Mouse (Mus musculus): Measurements from ENCODE around the gene Esp18. TPM values are rescaled to one million over a fixed set of nuclear protein-coding genes. Genes with fewer than 3 reads are reported as not detected.

The Esp18 gene
- not detected for polyA plus RNA-seq (2017; shearing (Covaris generic))

GRCm38 (mm10) chr17:39406059-39406458, at the start of gene Esp18:
Gene Esp18 (plus strand): TSS chr17:39406359.

Other genes with a start within 250 kb of the Esp18 start
- gene Esp16, start 129.8 kb downstream of the Esp18 start, polyA plus RNA-seq (2017; shearing (Covaris generic)): under 1 TPM in 1 of 2 experiments, not detected in 1; 0.43 TPM
- 1 to 10 TPM in 1 of 2 experiments, not detected in 1; 2.3 TPM for gene Esp15, start 234.6 kb downstream of the Esp18 start, polyA plus RNA-seq (2017; shearing (Covaris generic))

Measured in inflammation-experienced regulatory T-cells (primary cell).